Mouse (Mus musculus): ENCODE results near the gene A830005F24Rik. TPM values are rescaled to one million over a fixed set of nuclear protein-coding genes. Genes with fewer than 3 reads are reported as not detected.

A830005F24Rik gene
- total and polyA plus RNA-seq, 3 experiments: 0.70 to 0.73 TPM; not detected in 1

- Histone ChIP-seq H3K9ac (ENCODE audit: control insufficient read depth, low read depth, low read length, poor library complexity, severe bottlenecking) (no peak overlapping the region), H3K27ac (ENCODE audit: control insufficient read depth, low read depth, low read length) (no peak overlapping the region), H3K36me3 (ENCODE audit: control insufficient read depth in 1 of 2, insufficient read depth in 2 of 2, low read length in 2 of 2) (no peaks in the 10 kb centered on the region), H3K4me3 (ENCODE audit: control insufficient read depth in 1 of 2, insufficient read depth in 1 of 2, low read depth in 2 of 2, low read length in 2 of 2) (no peak overlapping the region), H3K79me2 (ENCODE audit: control insufficient read depth, insufficient read depth, low read length, poor library complexity) (no peaks in the 10 kb centered on the region), H3K4me1 (ENCODE audit: control insufficient read depth in 1 of 2, insufficient read depth in 2 of 2, low read length in 2 of 2) (no peaks in the 10 kb centered on the region), H3K9me3 (replicated peaks; ENCODE audit: insufficient read depth, low read length) (no peaks in the 10 kb centered on the region), H3K27me3 (ENCODE audit: control insufficient read depth in 1 of 2, insufficient read depth in 2 of 2, low read length in 2 of 2) (no peaks in the 10 kb centered on the region)
- DNase-seq (ENCODE audit: low read depth, low spot score): no peak
- TF ChIP-seq USF2 (IDR thresholded peaks at IDR 0.05; ENCODE audit: borderline replicate concordance in 1 of 2, insufficient read depth in 1 of 2, low read depth in 1 of 2, low read length in 2 of 2): no peak
- no peak for TF ChIP-seq GABPA (IDR thresholded peaks at IDR 0.05; ENCODE audit: low read depth, low read length)
- TF ChIP-seq CTCF (IDR thresholded peaks at IDR 0.05 in 2 of 3, conservative IDR thresholded peaks at IDR 0.05 in 1 of 3; ENCODE audit: control insufficient read depth in 1 of 3, insufficient read depth in 1 of 3, low read depth in 2 of 3, low read length in 3 of 3, poor library complexity in 1 of 3, severe bottlenecking in 1 of 3): no peak
- TF ChIP-seq TBP (IDR thresholded peaks at IDR 0.05; ENCODE audit: low read depth, low read length): no peak
- TF ChIP-seq HCFC1 (IDR thresholded peaks at IDR 0.05; ENCODE audit: low read depth, low read length): no peak
- no peak for TF ChIP-seq ZMIZ1 (IDR thresholded peaks at IDR 0.05; ENCODE audit: low read depth, low read length)
- TF ChIP-seq NRF1 (IDR thresholded peaks at IDR 0.05; ENCODE audit: insufficient read depth, low read depth, low read length, poor library complexity, severe bottlenecking): no peak
- no peak for TF ChIP-seq MAZ (IDR thresholded peaks at IDR 0.05; ENCODE audit: low read depth, low read length)
- no peak for TF ChIP-seq RAD21 (IDR thresholded peaks at IDR 0.05; ENCODE audit: low read depth, low read length)
- TF ChIP-seq TAL1 (IDR thresholded peaks at IDR 0.05; ENCODE audit: low read length): no peak
- no peak for TF ChIP-seq POLR2AphosphoS2 (IDR thresholded peaks at IDR 0.05; ENCODE audit: low read length)
- TF ChIP-seq EP300 (IDR thresholded peaks at IDR 0.05; ENCODE audit: low read depth in 1 of 2, low read length in 2 of 2): no peak
- TF ChIP-seq ETS1 (IDR thresholded peaks at IDR 0.05; ENCODE audit: low read depth, low read length): no peak
- TF ChIP-seq E2F4 (IDR thresholded peaks at IDR 0.05; ENCODE audit: borderline replicate concordance, low read depth, low read length): no peak
- no peak for TF ChIP-seq ZNF384 (IDR thresholded peaks at IDR 0.05; ENCODE audit: low read depth, low read length)
- TF ChIP-seq CHD1 (IDR thresholded peaks at IDR 0.05; ENCODE audit: low read depth, low read length): no peak
- TF ChIP-seq RCOR1 (IDR thresholded peaks at IDR 0.05; ENCODE audit: low read depth, low read length): no peak
- no peak for TF ChIP-seq NELFE (IDR thresholded peaks at IDR 0.05; ENCODE audit: low read depth, low read length)
- TF ChIP-seq POLR2A (IDR thresholded peaks at IDR 0.05; ENCODE audit: control insufficient read depth in 1 of 2, insufficient read depth in 1 of 2, low read depth in 1 of 2, low read length in 2 of 2, poor library complexity in 1 of 2): no peak
Measured at GRCm38 (mm10) chr13:48483606-48484005, 29.8 kb upstream of the A830005F24Rik start.

- no peaks in the 10 kb centered on the region for H3K79me2 ChIP-seq (ENCODE audit: control insufficient read depth, insufficient read depth, low read length, poor library complexity)
- no peaks in the 10 kb centered on the region for H3K4me1 ChIP-seq (ENCODE audit: control insufficient read depth in 1 of 2, insufficient read depth in 2 of 2, low read length in 2 of 2)
- H3K27me3 ChIP-seq (ENCODE audit: control insufficient read depth in 1 of 2, insufficient read depth in 2 of 2, low read length in 2 of 2): no peaks in the 10 kb centered on the region
- H3K4me3 ChIP-seq (ENCODE audit: control insufficient read depth in 1 of 2, insufficient read depth in 1 of 2, low read depth in 2 of 2, low read length in 2 of 2): no peak overlapping the region
- peaks cover 0 to 3% of the 10 kb centered on the region in 2 experiments; a peak in 2 of 4 replicates for H3K36me3 ChIP-seq (ENCODE audit: control insufficient read depth in 1 of 2, insufficient read depth in 2 of 2, low read length in 2 of 2)
- DNase-seq (ENCODE audit: low read depth, low spot score): no peak
- H3K27ac ChIP-seq (ENCODE audit: control insufficient read depth, low read depth, low read length): no peak overlapping the region
- H3K9me3 ChIP-seq (replicated peaks; ENCODE audit: insufficient read depth, low read length): no peaks in the 10 kb centered on the region
- TF ChIP-seq MEF2A (IDR thresholded peaks at IDR 0.05; ENCODE audit: extremely low read depth, insufficient replicate concordance, low read depth, low read length, poor library complexity, severe bottlenecking): no peak
- TF ChIP-seq ZNF384 (IDR thresholded peaks at IDR 0.05; ENCODE audit: low read depth, low read length): no peak
- no peak for TF ChIP-seq MYB (IDR thresholded peaks at IDR 0.05; ENCODE audit: low read depth, low read length)
- TF ChIP-seq KAT2A (conservative IDR thresholded peaks at IDR 0.05; ENCODE audit: low read depth, low read length): no peak
- H3K9ac ChIP-seq (ENCODE audit: control insufficient read depth, low read depth, low read length, poor library complexity, severe bottlenecking): no peak overlapping the region
Measured at GRCm38 (mm10) chr13:48490396-48491182, 22.8 kb upstream of the A830005F24Rik start.

Data from MEL (cell line).